Mouse (Mus musculus) adrenal gland, postnatal 14 days (tissue): ENCODE data around the gene Kyat3. TPM values are rescaled to one million over a fixed set of nuclear protein-coding genes. Genes with fewer than 3 reads are reported as not detected.
A peak's percentile ranks its signal among the peaks of the same experiment; 100 is the strongest.
"Not testable (repeated sequence)": the region's sequence is repeated elsewhere in the genome, so short reads cannot be mapped to it uniquely, and the experiment has no call there.

ENCODE experiments used
- DNase-seq: peaks from one replicate; pipeline ENCODE4 v3.0.0; 2021; ENCODE audit warnings: mixed read lengths
- long read RNA-seq, 2 experiments: library from polyadenylated mRNA; stranded (forward); transcript quantifications; one replicate each; pipeline ENCODE4 v2.0.0; 2021
- total RNA-seq: library from RNA; stranded (reverse); gene quantifications from 2 replicates; pipeline ENCODE4 v1.2.3, GENCODE M21; 2021

Kyat3 gene
- 32.6 and 41.8 TPM in 2 replicates for total RNA-seq
- long read RNA-seq, experiment 1, transcript Kyat3-202 (14 exons, 1,888 nt): major isoform, 32 of 40 reads
- long read RNA-seq, experiment 1, partial matches to known transcripts: 1 of 40 reads
- long read RNA-seq, experiment 1, other reads (novel, unspliced or antisense): 6 of 40 reads
- long read RNA-seq, experiment 2, transcript Kyat3-202 (14 exons, 1,888 nt): major isoform, 26 of 43 reads
- long read RNA-seq, experiment 2, partial matches to known transcripts: 4 of 43 reads
- long read RNA-seq, experiment 2, other reads (novel, unspliced or antisense): 12 of 43 reads

GRCm38 (mm10) chr3:142700442-142701322 is at the start of gene Kyat3:
Gene Kyat3, plus strand, starts transcription at chr3:142701051.
- DNase-seq: peak; percentile 96

GRCm38 (mm10) chr3:142664723-142665122 is 36.1 kb upstream of the Kyat3 start:
- DNase-seq: no peak

- no peak for DNase-seq
Observed at GRCm38 (mm10) chr3:142674607-142675006, 26.2 kb upstream of the Kyat3 start.

- DNase-seq: no peak
Observed at GRCm38 (mm10) chr3:142687939-142688338, 12.9 kb upstream of the Kyat3 start.

- DNase-seq: no peak
Observed at GRCm38 (mm10) chr3:142688353-142688752, 12.5 kb upstream of the Kyat3 start.

- no peak for DNase-seq
Observed at GRCm38 (mm10) chr3:142696517-142696916, 4.3 kb upstream of the Kyat3 start.

GRCm38 (mm10) chr3:142701407-142701989 is 647 bp downstream of the Kyat3 start:
- no peak for DNase-seq

GRCm38 (mm10) chr3:142706581-142707444 is 6.0 kb downstream of the Kyat3 start:
- DNase-seq: no peak

GRCm38 (mm10) chr3:142708181-142708848 is 7.5 kb downstream of the Kyat3 start:
- DNase-seq: not testable (repeated sequence)

- peak; percentile 82 for DNase-seq
Observed at GRCm38 (mm10) chr3:142708849-142709419, 8.1 kb downstream of the Kyat3 start.

- DNase-seq: peak; percentile 83
Observed at GRCm38 (mm10) chr3:142710360-142711007, 9.6 kb downstream of the Kyat3 start.

- no peak for DNase-seq
Observed at GRCm38 (mm10) chr3:142711372-142711771, 10.5 kb downstream of the Kyat3 start.

- peak; percentile 22 for DNase-seq
Observed at GRCm38 (mm10) chr3:142712401-142713040, 11.7 kb downstream of the Kyat3 start.

- DNase-seq: no peak
Observed at GRCm38 (mm10) chr3:142725481-142725880, 24.6 kb downstream of the Kyat3 start.

- DNase-seq: no peak
Observed at GRCm38 (mm10) chr3:142725969-142726672, 25.3 kb downstream of the Kyat3 start.

GRCm38 (mm10) chr3:142734291-142734690 is 33.4 kb downstream of the Kyat3 start:
- peak; percentile 32 for DNase-seq

GRCm38 (mm10) chr3:142740896-142741295 is 40.0 kb downstream of the Kyat3 start:
- no peak for DNase-seq

- DNase-seq: peak; percentile 66
Observed at GRCm38 (mm10) chr3:142743973-142744898, 43.4 kb downstream of the Kyat3 start.
